Comparison of ENCODE assay signal across 12 mouse cellular contexts in the genomic region with DNA sequence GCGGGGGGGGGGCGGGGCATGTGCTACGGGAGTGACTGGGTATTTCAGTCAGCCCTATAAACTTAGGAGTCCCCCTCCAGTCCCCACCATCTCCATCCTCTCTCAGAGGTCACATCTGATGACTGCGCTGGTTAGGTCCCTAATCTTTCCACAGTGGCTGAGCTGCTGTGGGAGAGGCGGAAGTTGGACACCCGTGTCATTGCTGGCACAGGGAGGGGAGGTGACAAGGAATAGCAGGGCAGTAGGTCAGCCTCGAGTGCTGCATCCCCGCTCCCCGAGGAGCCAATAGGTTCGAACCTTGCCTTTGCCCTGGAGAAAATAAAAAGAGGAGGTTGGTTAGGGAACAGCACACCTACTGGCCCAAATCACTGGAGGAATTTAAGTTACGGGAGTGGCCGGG. TPM values are rescaled to one million over a fixed set of nuclear protein-coding genes. Genes with fewer than 3 reads are reported as not detected.
DNase-seq lines count a peak whose midpoint lies in the region; ATAC-seq and TF ChIP-seq lines count a peak whose summit lies in the region.
"Had no signal": no experiment of that assay in that cellular context is flagged by ENCODE, and none has a peak within 500 bp of the region (broad histone marks: within the 10 kb centered on the region; RNA-seq: fewer than 3 reads in every experiment).

No protein-coding gene starts in this region.

- TF ChIP-seq CTCF in midbrain, postnatal 0 days (IDR thresholded peaks at IDR 0.05): no peak
- TF ChIP-seq CTCF in small intestine, adult 2 months (IDR thresholded peaks at IDR 0.05; ENCODE audit: extremely low read depth, insufficient read length, insufficient replicate concordance, low read depth, low read length): no peak

- 25% methylated on average over 12 of the region's 12 CpGs for WGBS in heart, embryonic 16.5 days
- 38% methylated on average over 12 of the region's 12 CpGs for WGBS in midbrain, embryonic 13.5 days
- 32% methylated on average over 12 of the region's 12 CpGs for WGBS in midbrain, postnatal 0 days
- 27% methylated on average over 12 of the region's 12 CpGs for WGBS in intestine, embryonic 16.5 days
- WGBS in small intestine, adult 2 months: 25% methylated on average over 12 of the region's 12 CpGs

- no peak for TF ChIP-seq POLR2A in small intestine, adult 2 months (IDR thresholded peaks at IDR 0.05; ENCODE audit: low read depth, low read length)

- H3K27me3 ChIP-seq in heart, embryonic 16.5 days (ENCODE audit: control insufficient read depth, insufficient read depth, low read length): no peaks in the 10 kb centered on the region
- H3K27me3 ChIP-seq in midbrain, embryonic 13.5 days: no peaks in the 10 kb centered on the region
- H3K27me3 ChIP-seq in midbrain, postnatal 0 days (ENCODE audit: insufficient read depth, low read length): no peaks in the 10 kb centered on the region
- H3K27me3 ChIP-seq in intestine, embryonic 16.5 days (replicated peaks; ENCODE audit: control insufficient read depth, insufficient read depth, low read length): no peaks in the 10 kb centered on the region
- H3K27me3 ChIP-seq in small intestine, adult 2 months (ENCODE audit: control insufficient read depth, insufficient read depth, low read length): no peaks in the 10 kb centered on the region

- no peak for ATAC-seq in heart, embryonic 16.5 days (replicated peaks; ENCODE audit: extremely low read depth, insufficient read depth, low FRiP score)
- ATAC-seq in midbrain, embryonic 13.5 days: no peak
- no peak for ATAC-seq in midbrain, postnatal 0 days (ENCODE audit: low FRiP score)
- no peak for ATAC-seq in intestine, embryonic 16.5 days

- DNase-seq in heart, adult 9 months (ENCODE audit: low spot score in 2 of 2): no peak
- no peak for DNase-seq in midbrain, postnatal 0 days (ENCODE audit: low spot score)
- DNase-seq in right cerebral cortex, postnatal 36 days (ENCODE audit: low spot score in 2 of 2): no peak
- DNase-seq in kidney, adult 8-10 months: no peak
- DNase-seq: adrenal gland, postnatal 14 days; gastrocnemius, postnatal 10 days; layer of hippocampus, adult 9-11 months had no signal

- H3K4me1 ChIP-seq in heart, embryonic 16.5 days (ENCODE audit: control insufficient read depth, insufficient read depth, low read length): peaks cover 11% of the 10 kb centered on the region
- H3K4me1 ChIP-seq in midbrain, embryonic 13.5 days (replicated peaks): peaks cover 13% of the 10 kb centered on the region
- H3K4me1 ChIP-seq in midbrain, postnatal 0 days (ENCODE audit: insufficient read depth, low read length): peaks cover 12% of the 10 kb centered on the region; the same call in 1 of the 2 replicates
- no peaks in the 10 kb centered on the region for H3K4me1 ChIP-seq in intestine, embryonic 16.5 days (ENCODE audit: control insufficient read depth, insufficient read depth, low read length)
- peaks cover 5% of the 10 kb centered on the region for H3K4me1 ChIP-seq in small intestine, adult 2 months (ENCODE audit: control insufficient read depth, insufficient read depth, insufficient read length, low read length)

- no peaks in the 10 kb centered on the region for H3K9me3 ChIP-seq in heart, embryonic 16.5 days (replicated peaks; ENCODE audit: control insufficient read depth, low read length)
- no peaks in the 10 kb centered on the region for H3K9me3 ChIP-seq in midbrain, embryonic 13.5 days
- H3K9me3 ChIP-seq in midbrain, postnatal 0 days (ENCODE audit: low read length): no peaks in the 10 kb centered on the region
- no peaks in the 10 kb centered on the region for H3K9me3 ChIP-seq in intestine, embryonic 16.5 days (ENCODE audit: control insufficient read depth, low read length)
- H3K9me3 ChIP-seq: midbrain, embryonic 12.5 days had no signal

- peak overlapping the region; percentile 48 for H3K27ac ChIP-seq in heart, embryonic 16.5 days (ENCODE audit: low read length)
- H3K27ac ChIP-seq in midbrain, embryonic 13.5 days: no peak overlapping the region
- no peak overlapping the region for H3K27ac ChIP-seq in midbrain, postnatal 0 days (ENCODE audit: low read depth, low read length)
- no peak overlapping the region for H3K27ac ChIP-seq in intestine, embryonic 16.5 days (ENCODE audit: low read length)
- H3K27ac ChIP-seq in small intestine, adult 2 months (ENCODE audit: insufficient read depth, low read depth, low read length): no peak overlapping the region
- H3K27ac ChIP-seq: midbrain, embryonic 12.5 days had no signal

- H3K36me3 ChIP-seq in heart, embryonic 16.5 days (ENCODE audit: control insufficient read depth, insufficient read depth): no peaks in the 10 kb centered on the region
- no peaks in the 10 kb centered on the region for H3K36me3 ChIP-seq in midbrain, embryonic 13.5 days
- H3K36me3 ChIP-seq in midbrain, postnatal 0 days (ENCODE audit: insufficient read depth, low read length): no peaks in the 10 kb centered on the region
- no peaks in the 10 kb centered on the region for H3K36me3 ChIP-seq in intestine, embryonic 16.5 days (ENCODE audit: control insufficient read depth, insufficient read depth, low read length)
- H3K36me3 ChIP-seq in small intestine, adult 2 months (ENCODE audit: control insufficient read depth, insufficient read depth, low read length): no peaks in the 10 kb centered on the region
- H3K36me3 ChIP-seq: midbrain, embryonic 12.5 days had no signal

- H3K4me2 ChIP-seq in heart, embryonic 16.5 days (ENCODE audit: low read depth, low read length): peak overlapping the region; percentile 58
- peak overlapping the region; percentile 8; the same call in 1 of the 2 replicates for H3K4me2 ChIP-seq in midbrain, embryonic 13.5 days (replicated peaks)
- H3K4me2 ChIP-seq in midbrain, postnatal 0 days (ENCODE audit: low read depth, low read length, poor library complexity, severe bottlenecking): no peak overlapping the region
- no peak overlapping the region for H3K4me2 ChIP-seq in intestine, embryonic 16.5 days (ENCODE audit: low read depth, low read length)
- H3K4me2 ChIP-seq: midbrain, embryonic 12.5 days had no signal

- peak overlapping the region; percentile 5; the same call in 1 of the 2 replicates for H3K9ac ChIP-seq in heart, embryonic 16.5 days (ENCODE audit: low read length)
- H3K9ac ChIP-seq in midbrain, embryonic 13.5 days (replicated peaks): no peak overlapping the region
- no peak overlapping the region for H3K9ac ChIP-seq in midbrain, postnatal 0 days (replicated peaks; ENCODE audit: low read length, poor library complexity, severe bottlenecking)
- no peak overlapping the region for H3K9ac ChIP-seq in intestine, embryonic 16.5 days (ENCODE audit: low read depth, low read length)
- H3K9ac ChIP-seq: midbrain, embryonic 12.5 days had no signal

- peak overlapping the region; percentile 37 for H3K4me3 ChIP-seq in heart, embryonic 16.5 days (ENCODE audit: low read length)
- H3K4me3 ChIP-seq in midbrain, embryonic 13.5 days (replicated peaks): no peak overlapping the region
- H3K4me3 ChIP-seq in midbrain, postnatal 0 days (ENCODE audit: low read depth, low read length): no peak overlapping the region
- 0 out of 2 replicates have a peak overlapping the region, but pooled peaks have one; percentile 5 for H3K4me3 ChIP-seq in intestine, embryonic 16.5 days (ENCODE audit: low read length)
- H3K4me3 ChIP-seq in small intestine, adult 2 months (ENCODE audit: low read depth, low read length): peak overlapping the region; percentile 36
- H3K4me3 ChIP-seq: midbrain, embryonic 12.5 days had no signal

RNA-seq across cellular contexts. Expression of a gene that starts 14.8 kb away (rescaled TPM):
- 11.3 and 13.0 TPM in 2 replicates for polyA plus RNA-seq in heart, embryonic 16.5 days (2015; fragmentation: Nextera tagmentation; extraction: Ambion mirVana)
- 1.8 and 2.4 TPM in 2 replicates for polyA plus RNA-seq in midbrain, embryonic 13.5 days (2015; fragmentation: Nextera tagmentation; extraction: Ambion mirVana)
- total RNA-seq in midbrain, postnatal 0 days (2014; rRNA removed): 4.0 and 4.1 TPM in 2 replicates
- 1.5 and 2.0 TPM in 2 replicates for polyA plus RNA-seq in midbrain, postnatal 0 days (2015; fragmentation: Nextera tagmentation; extraction: Ambion mirVana)
- polyA plus RNA-seq in intestine, embryonic 16.5 days (2015; fragmentation: Nextera tagmentation; extraction: Ambion mirVana): 5.6 and 6.6 TPM in 2 replicates
- 5.1 and 5.9 TPM in 2 replicates for polyA plus RNA-seq in small intestine, adult 2 months (2012; rRNA removed)

RNA-seq across cellular contexts. Expression of a gene that starts 17.5 kb away (rescaled TPM):
- 18.4 and 19.8 TPM in 2 replicates for polyA plus RNA-seq in heart, embryonic 16.5 days (2015; fragmentation: Nextera tagmentation; extraction: Ambion mirVana)
- 29.1 and 32.6 TPM in 2 replicates for polyA plus RNA-seq in midbrain, embryonic 13.5 days (2015; fragmentation: Nextera tagmentation; extraction: Ambion mirVana)
- 58.5 and 61.8 TPM in 2 replicates for total RNA-seq in midbrain, postnatal 0 days (2014; rRNA removed)
- 19.7 and 22.3 TPM in 2 replicates for polyA plus RNA-seq in midbrain, postnatal 0 days (2015; fragmentation: Nextera tagmentation; extraction: Ambion mirVana)
- polyA plus RNA-seq in intestine, embryonic 16.5 days (2015; fragmentation: Nextera tagmentation; extraction: Ambion mirVana): 20.2 and 22.1 TPM in 2 replicates
- polyA plus RNA-seq in small intestine, adult 2 months (2012; rRNA removed): 13.6 and 22.4 TPM in 2 replicates

RNA-seq across cellular contexts. Expression of a gene that starts 25.1 kb away (rescaled TPM):
- 103 and 104 TPM in 2 replicates for polyA plus RNA-seq in heart, embryonic 16.5 days (2015; fragmentation: Nextera tagmentation; extraction: Ambion mirVana)
- 343 and 361 TPM in 2 replicates for polyA plus RNA-seq in midbrain, embryonic 13.5 days (2015; fragmentation: Nextera tagmentation; extraction: Ambion mirVana)
- total RNA-seq in midbrain, postnatal 0 days (2014; rRNA removed): 136 and 147 TPM in 2 replicates
- 177 and 182 TPM in 2 replicates for polyA plus RNA-seq in midbrain, postnatal 0 days (2015; fragmentation: Nextera tagmentation; extraction: Ambion mirVana)
- polyA plus RNA-seq in intestine, embryonic 16.5 days (2015; fragmentation: Nextera tagmentation; extraction: Ambion mirVana): 125 and 140 TPM in 2 replicates
- 4.3 and 5.9 TPM in 2 replicates for polyA plus RNA-seq in small intestine, adult 2 months (2012; rRNA removed)

RNA-seq across cellular contexts. Expression of a gene that starts 40.0 kb away (rescaled TPM):
- polyA plus RNA-seq in heart, embryonic 16.5 days (2015; fragmentation: Nextera tagmentation; extraction: Ambion mirVana): 76.1 and 88.9 TPM in 2 replicates
- polyA plus RNA-seq in midbrain, embryonic 13.5 days (2015; fragmentation: Nextera tagmentation; extraction: Ambion mirVana): 87.9 and 89.1 TPM in 2 replicates
- 41.2 and 51.9 TPM in 2 replicates for total RNA-seq in midbrain, postnatal 0 days (2014; rRNA removed)
- polyA plus RNA-seq in midbrain, postnatal 0 days (2015; fragmentation: Nextera tagmentation; extraction: Ambion mirVana): 93.5 and 97.2 TPM in 2 replicates
- polyA plus RNA-seq in intestine, embryonic 16.5 days (2015; fragmentation: Nextera tagmentation; extraction: Ambion mirVana): 74.7 and 79.4 TPM in 2 replicates
- 3.4 and 7.1 TPM in 2 replicates for polyA plus RNA-seq in small intestine, adult 2 months (2012; rRNA removed)

RNA-seq across cellular contexts. Expression of a gene that starts 58.4 kb away (rescaled TPM):
- polyA plus RNA-seq in heart, embryonic 16.5 days (2015; fragmentation: Nextera tagmentation; extraction: Ambion mirVana): 95.6 and 98.2 TPM in 2 replicates
- polyA plus RNA-seq in midbrain, embryonic 13.5 days (2015; fragmentation: Nextera tagmentation; extraction: Ambion mirVana): 205 and 212 TPM in 2 replicates
- total RNA-seq in midbrain, postnatal 0 days (2014; rRNA removed): 233 and 254 TPM in 2 replicates
- 154 and 163 TPM in 2 replicates for polyA plus RNA-seq in midbrain, postnatal 0 days (2015; fragmentation: Nextera tagmentation; extraction: Ambion mirVana)
- polyA plus RNA-seq in intestine, embryonic 16.5 days (2015; fragmentation: Nextera tagmentation; extraction: Ambion mirVana): 90.4 and 99.8 TPM in 2 replicates
- polyA plus RNA-seq in small intestine, adult 2 months (2012; rRNA removed): 14.3 and 22.3 TPM in 2 replicates

Comparison
In these comparisons a context has a peak if more than half of its experiments do, and no peak if none do; other contexts are left out.
1. H3K4me2 ChIP-seq: peak in heart, embryonic 16.5 days (single experiment) and midbrain, embryonic 13.5 days (single experiment); none in midbrain, postnatal 0 days (single experiment) and intestine, embryonic 16.5 days (single experiment).
2. H3K4me3 ChIP-seq: peak in heart, embryonic 16.5 days (single experiment), intestine, embryonic 16.5 days (single experiment) and small intestine, adult 2 months (single experiment); none in midbrain, embryonic 13.5 days (single experiment) and midbrain, postnatal 0 days (single experiment).
3. RNA of a gene that starts 25.1 kb away (polyA plus RNA-seq): 343 to 361 TPM in midbrain, embryonic 13.5 days, 177 to 182 TPM in midbrain, postnatal 0 days, 125 to 140 TPM in intestine, embryonic 16.5 days and 103 to 104 TPM in heart, embryonic 16.5 days; 4.3 to 5.9 TPM in small intestine, adult 2 months; every median in the first group is over 10 times any median in the second.